Mouse (Mus musculus) adrenal gland, postnatal 4 days (tissue): ENCODE measurements around the gene Gm45837. TPM values are rescaled to one million over a fixed set of nuclear protein-coding genes. Genes with fewer than 3 reads are reported as not detected.
A peak's percentile ranks its signal among the peaks of the same experiment; 100 is the strongest.
"Not testable (repeated sequence)": the region's sequence is repeated elsewhere in the genome, so short reads cannot be mapped to it uniquely, and the experiment has no call there.

Source experiments
- DNase-seq, 2 experiments: peaks; one replicate each; pipeline ENCODE4 v3.0.0; 2021 to 2022; ENCODE audit warnings: low spot score in 2 of 2, mixed read lengths in 2 of 2
- microRNA-seq: library from miRNA; unstranded; fragments of <30 nt; microRNA quantifications from one replicate; pipeline ENCODE4 v1.2.0, GENCODE M21; 2021
- total RNA-seq, 2 experiments: library from RNA; stranded (reverse); gene quantifications; 2 replicates each; pipeline ENCODE4 v1.2.3; 2021

Gm45837 gene
- total RNA-seq, 2 experiments from 2014 or later = 7.2 to 21.2 TPM

DNA sequence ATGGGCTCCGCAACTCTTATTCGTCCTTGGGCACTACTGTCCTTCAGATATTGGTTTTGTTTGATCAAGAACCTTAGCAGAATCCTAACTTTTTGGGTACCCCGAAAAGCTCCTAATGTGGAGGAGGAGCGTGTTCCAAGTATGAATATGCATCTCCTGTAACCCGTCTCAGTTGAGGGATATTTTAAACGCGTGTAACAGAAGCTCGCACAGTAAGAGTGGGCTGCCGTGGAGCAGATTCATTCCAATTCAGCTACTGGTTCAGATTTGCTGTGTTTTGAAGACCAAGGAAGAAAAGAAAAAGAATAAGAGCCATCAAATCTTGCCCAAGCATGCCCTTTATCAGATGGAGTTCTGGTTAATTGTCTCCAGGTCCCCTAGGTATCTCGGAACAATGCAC lies 131.0 kb downstream of the Gm45837 start:
- no peak for DNase-seq

DNA sequence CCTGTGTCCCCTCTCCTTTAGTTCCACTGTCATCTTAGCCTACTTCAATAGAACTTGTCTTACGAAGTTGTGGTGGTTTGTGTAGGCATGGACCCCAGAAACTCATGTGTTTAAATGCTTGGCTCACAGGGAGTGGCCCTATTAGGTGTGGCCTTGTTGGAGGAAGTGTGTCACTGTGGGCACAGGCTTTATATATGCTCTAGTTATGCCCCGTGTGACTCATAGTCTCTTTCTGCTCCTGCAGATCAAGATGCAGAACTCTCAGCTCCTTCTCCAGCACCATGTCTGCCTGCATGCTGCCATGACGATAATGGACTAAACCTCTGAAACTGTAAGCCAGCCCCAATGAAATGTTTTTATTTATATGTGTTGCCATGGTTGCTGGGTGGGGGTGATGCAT lies 137.0 kb downstream of the Gm45837 start:
- DNase-seq = no peak

DNA sequence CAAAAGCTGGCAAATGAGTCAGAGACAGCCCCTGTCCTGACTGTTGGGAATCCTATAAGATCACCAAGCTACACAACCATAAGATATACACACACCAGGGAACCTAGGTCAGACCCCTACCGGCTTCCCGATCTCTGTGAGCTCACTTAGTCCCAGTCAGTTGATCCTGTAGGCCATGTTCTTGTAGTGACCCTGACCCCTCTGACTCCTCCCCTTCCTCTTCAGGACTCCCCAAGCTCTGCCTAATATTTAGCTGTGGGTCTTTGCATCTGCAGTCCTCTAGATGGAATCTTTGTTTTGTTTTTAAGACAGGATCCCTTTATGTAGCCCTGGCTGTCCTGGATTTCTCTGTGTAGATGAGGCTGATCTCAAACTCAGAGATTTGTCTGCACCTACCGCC lies 138.6 kb downstream of the Gm45837 start:
- no peak for DNase-seq

DNA sequence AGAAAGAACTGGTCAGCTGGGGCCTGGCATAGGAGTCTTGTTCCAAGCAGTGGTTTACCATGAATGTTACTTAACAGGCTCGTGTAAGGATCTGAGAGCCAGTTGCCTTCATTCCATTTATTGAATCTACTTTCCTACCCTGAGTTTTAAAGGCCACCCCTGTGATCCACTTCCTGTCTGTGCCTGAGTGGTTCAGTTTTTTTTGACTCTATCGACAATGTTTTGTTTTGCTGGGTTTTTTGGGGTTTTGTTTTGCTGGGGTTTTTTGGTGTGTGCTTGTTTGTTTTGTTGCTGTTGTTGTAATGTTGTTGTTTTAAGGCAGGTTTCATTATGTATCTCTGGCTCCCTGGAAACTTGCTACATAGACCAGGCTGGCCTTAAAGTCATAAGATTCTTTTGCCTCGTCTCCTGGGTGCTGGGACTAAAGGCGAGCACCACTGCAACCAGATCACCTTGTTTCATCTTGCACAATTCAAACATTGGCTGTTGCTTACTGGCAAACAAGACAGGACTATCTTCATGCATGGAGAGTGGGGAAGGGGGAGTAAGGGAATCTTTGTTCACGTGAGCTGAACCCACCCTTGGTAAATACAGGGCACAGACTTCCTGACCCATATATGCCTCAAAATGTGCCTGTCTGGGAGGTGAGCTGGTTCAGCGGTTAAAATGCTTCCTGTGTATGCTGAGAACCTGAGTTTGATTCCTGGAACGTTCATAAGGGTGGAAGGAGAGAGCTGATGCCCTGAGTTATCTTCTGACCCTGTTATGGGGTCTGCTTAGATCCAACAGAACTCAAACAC lies 140.2 kb downstream of the Gm45837 start:
- DNase-seq = no peak

DNA sequence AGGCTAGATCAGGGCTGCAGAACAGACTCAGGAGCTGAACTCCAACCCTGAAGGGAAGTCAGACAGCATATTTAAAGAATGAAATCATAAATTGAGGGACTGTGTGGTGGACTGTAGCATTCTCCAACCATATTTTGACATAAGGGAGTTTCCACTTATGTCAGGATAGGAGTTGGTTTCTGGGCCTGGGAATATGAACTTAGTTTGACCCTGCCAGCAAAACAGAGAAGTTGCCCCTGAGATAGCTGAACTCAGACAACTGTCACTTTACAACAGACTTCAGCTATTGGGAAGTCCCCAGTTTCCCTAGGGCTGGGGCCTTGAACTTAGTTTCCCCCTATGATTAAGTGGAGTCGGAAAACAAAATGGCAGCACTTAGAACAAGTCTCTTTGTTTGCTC lies 140.8 kb downstream of the Gm45837 start:
- no peak for DNase-seq

DNA sequence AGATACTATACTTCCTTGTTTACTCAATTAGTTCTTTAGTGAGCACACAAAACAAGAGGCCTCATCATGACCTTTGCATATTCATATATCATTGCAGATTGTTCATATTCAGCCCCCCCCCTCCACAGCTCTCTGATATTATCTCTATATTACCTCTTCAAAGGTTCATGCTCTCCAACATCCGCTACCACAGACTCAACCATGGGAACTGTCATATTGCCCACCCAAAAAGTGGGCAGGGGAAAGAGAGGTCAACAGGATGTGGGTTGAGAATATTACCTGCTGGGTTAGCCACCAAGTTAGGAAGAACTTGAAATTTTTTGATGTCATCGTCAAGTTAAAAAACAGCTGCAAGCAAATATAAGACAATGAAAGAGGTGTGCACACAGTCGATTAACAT lies 144.8 kb downstream of the Gm45837 start:
- DNase-seq = not testable (repeated sequence)

DNA sequence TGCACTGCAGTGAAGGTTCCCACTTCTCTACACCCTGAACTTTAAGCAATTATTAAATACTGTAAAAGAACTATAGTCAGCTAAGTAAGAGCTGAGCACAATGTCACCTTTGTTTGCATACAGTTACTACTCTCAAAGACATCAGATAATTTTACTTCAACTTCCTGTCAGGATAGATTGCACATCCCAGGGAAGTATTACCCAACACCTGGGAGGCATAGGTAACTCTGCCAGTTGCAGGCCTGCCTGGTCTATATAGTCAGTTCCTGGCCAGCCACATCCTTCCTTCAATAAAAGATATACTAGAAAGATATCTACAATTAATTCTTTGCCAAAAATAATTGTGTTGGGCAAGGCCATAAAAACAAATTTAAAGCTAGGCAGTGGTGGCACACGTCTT lies 146.7 kb downstream of the Gm45837 start:
- no peak for DNase-seq

DNA sequence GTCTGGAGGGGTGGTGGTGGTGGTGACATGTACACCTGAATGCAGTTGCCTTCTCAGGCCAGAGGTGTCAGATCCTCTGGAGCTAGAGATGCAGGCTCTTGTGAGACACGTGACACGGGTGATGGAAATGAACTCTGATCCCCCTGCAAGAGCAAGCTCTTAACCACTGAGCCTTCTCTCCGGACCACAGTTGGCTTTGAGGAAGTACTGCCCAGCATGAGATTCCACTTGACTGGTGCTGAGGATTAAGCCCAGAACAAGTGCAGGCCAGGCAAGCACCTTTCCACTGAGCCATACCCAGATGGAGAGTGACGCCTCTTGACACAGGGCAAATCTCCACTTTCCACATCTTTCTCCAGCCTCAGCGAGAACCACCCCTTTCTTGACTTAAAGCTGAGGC lies 148.7 kb downstream of the Gm45837 start:
- not testable (repeated sequence) for DNase-seq

Small RNA genes within 50 kb of the gene (microRNA-seq; reads per million reads assigned to microRNA genes)
- 18,514 reads per million, percentile 96 among the genes with 10 or more reads in this experiment for gene Mir139

Other genes with a start within 250 kb of the Gm45837 start
- gene Atg16l2, start 108.6 kb upstream of the Gm45837 start, total RNA-seq = 10 to 100 TPM; 20.6 to 21.7 TPM
- gene Stard10, start 93.8 kb upstream of the Gm45837 start, total RNA-seq = 10 to 100 TPM; 40.3 to 52.3 TPM
- gene Arap1, start 62.8 kb upstream of the Gm45837 start, total RNA-seq = 100 to 1,000 TPM in 1 of 2 experiments, 10 to 100 TPM in 1; 76.3 to 102 TPM
- gene Pde2a, start 10.8 kb downstream of the Gm45837 start, total RNA-seq = 100 to 1,000 TPM; 105 to 129 TPM
- gene Art2b, start 174.7 kb downstream of the Gm45837 start, total RNA-seq = under 1 TPM in 1 of 2 experiments, not detected in 1; 0.11 TPM